Mouse (Mus musculus): ENCODE data around the gene Zc3h13. TPM values are rescaled to one million over a fixed set of nuclear protein-coding genes. Genes with fewer than 3 reads are reported as not detected.
A peak's percentile ranks its signal among the peaks of the same experiment; 100 is the strongest.

The Zc3h13 gene
- polyA plus RNA-seq, 1 experiment from 2014 or later, result 23.2 TPM

DNA sequence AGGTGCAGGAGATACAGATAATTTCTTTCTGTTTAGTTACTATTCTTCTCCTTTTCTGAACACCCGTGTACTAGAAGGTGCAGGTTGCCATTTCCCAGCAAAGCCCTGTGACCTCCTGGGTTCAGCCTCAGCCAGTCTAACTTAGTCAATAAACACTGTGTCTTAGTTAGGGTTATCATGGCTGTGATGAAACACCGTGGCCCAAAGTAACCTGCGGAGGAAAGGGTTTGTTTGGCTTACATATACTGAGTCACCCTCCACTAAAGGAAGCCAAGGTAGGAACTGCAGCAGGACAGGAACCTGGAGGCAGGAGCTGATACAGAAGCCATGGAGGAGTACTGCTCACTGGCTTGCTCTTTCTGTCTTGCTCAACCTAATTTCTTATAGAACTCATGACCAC lies 33.7 kb upstream of the Zc3h13 start:
- no peak for ATAC-seq (replicated peaks; ENCODE audit: extremely low read depth, insufficient read depth, low FRiP score)

GRCm38 (mm10) chr14:75256521-75256920 lies 27.7 kb upstream of the Zc3h13 start:
- Histone ChIP-seq H3K4me2 (ENCODE audit: low read depth, low read length) (no peak overlapping the region), H3K36me3 (ENCODE audit: control insufficient read depth, insufficient read depth) (no peaks in the 10 kb centered on the region), H3K4me1 (ENCODE audit: control insufficient read depth, insufficient read depth, low read length) (no peaks in the 10 kb centered on the region), H3K9me3 (replicated peaks; ENCODE audit: control insufficient read depth, low read length) (no peaks in the 10 kb centered on the region), H3K9ac (ENCODE audit: low read length) (no peak overlapping the region), H3K4me3 (ENCODE audit: low read length) (no peak overlapping the region), H3K27me3 (ENCODE audit: control insufficient read depth, insufficient read depth, low read length) (no peaks in the 10 kb centered on the region), H3K27ac (ENCODE audit: low read length) (no peak overlapping the region)
- WGBS, result 40% methylated on average over 5 of the region's 5 CpGs
- ATAC-seq (replicated peaks; ENCODE audit: extremely low read depth, insufficient read depth, low FRiP score), result no peak

More for the DNA sequence above, 33.7 kb upstream of the Zc3h13 start:
- H3K4me1 ChIP-seq (ENCODE audit: control insufficient read depth, insufficient read depth, low read length), result no peaks in the 10 kb centered on the region
- no peak overlapping the region for H3K4me3 ChIP-seq (ENCODE audit: low read length)
- no peaks in the 10 kb centered on the region for H3K27me3 ChIP-seq (ENCODE audit: control insufficient read depth, insufficient read depth, low read length)
- 73% methylated on average over 3 of the region's 3 CpGs for WGBS
- no peaks in the 10 kb centered on the region for H3K36me3 ChIP-seq (ENCODE audit: control insufficient read depth, insufficient read depth)
- H3K4me2 ChIP-seq (ENCODE audit: low read depth, low read length), result no peak overlapping the region
- no peaks in the 10 kb centered on the region for H3K9me3 ChIP-seq (replicated peaks; ENCODE audit: control insufficient read depth, low read length)
- no peak overlapping the region for H3K27ac ChIP-seq (ENCODE audit: low read length)
- H3K9ac ChIP-seq (ENCODE audit: low read length), result no peak overlapping the region

DNA sequence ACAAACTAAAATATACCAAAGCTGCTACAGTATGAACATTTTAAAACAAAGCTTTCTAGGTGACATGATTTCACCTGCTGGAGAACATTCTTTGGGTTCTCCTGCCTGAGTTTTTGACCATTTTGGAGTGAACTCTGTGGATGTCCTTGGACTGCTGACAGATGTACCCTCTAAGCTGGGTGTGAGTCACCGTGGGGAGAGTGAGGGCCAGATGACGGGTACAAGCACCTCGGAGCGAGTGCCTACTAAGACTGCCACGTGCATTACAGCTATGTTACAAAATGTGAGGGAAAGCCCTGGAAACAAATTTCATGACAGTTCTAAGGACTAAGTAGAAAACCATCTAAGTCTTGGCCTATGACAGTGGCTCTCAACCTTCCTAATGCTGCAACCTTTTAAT lies 14.6 kb upstream of the Zc3h13 start:
- Histone ChIP-seq H3K4me3 (ENCODE audit: low read length) (no peak overlapping the region), H3K9me3 (replicated peaks; ENCODE audit: control insufficient read depth, low read length) (no peaks in the 10 kb centered on the region), H3K9ac (ENCODE audit: low read length) (no peak overlapping the region), H3K4me2 (ENCODE audit: low read depth, low read length) (no peak overlapping the region), H3K27ac (ENCODE audit: low read length) (no peak overlapping the region), H3K4me1 (ENCODE audit: control insufficient read depth, insufficient read depth, low read length) (no peaks in the 10 kb centered on the region), H3K36me3 (ENCODE audit: control insufficient read depth, insufficient read depth) (no peaks in the 10 kb centered on the region), H3K27me3 (ENCODE audit: control insufficient read depth, insufficient read depth, low read length) (no peaks in the 10 kb centered on the region)
- WGBS, result 46% methylated on average over 5 of the region's 5 CpGs
- no peak for ATAC-seq (replicated peaks; ENCODE audit: extremely low read depth, insufficient read depth, low FRiP score)

DNA sequence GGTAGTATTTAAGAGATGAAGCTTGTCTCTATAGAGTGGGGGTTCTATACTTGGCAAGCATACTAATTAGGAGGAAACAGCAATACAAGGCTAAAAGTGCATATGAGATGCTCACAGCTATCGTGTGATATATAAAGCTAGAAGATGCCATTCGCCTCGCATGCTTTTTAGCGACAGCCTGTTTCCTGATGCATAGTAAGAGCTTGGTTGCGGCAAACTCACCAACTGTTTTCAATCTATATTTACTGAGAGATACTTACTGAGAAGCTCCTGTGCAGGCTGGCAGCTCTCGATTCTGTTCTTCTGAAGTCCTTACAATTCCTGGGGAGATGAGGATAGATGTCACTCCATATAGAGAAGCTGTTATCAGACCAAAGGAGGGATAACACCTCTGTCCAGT lies 4.5 kb upstream of the Zc3h13 start:
- no peak overlapping the region for H3K9ac ChIP-seq (ENCODE audit: low read length)
- H3K36me3 ChIP-seq (ENCODE audit: control insufficient read depth, insufficient read depth), result no peaks in the 10 kb centered on the region
- no peak for ATAC-seq (replicated peaks; ENCODE audit: extremely low read depth, insufficient read depth, low FRiP score)
- H3K4me2 ChIP-seq (ENCODE audit: low read depth, low read length), result no peak overlapping the region
- H3K27ac ChIP-seq (ENCODE audit: low read length), result no peak overlapping the region
- H3K27me3 ChIP-seq (ENCODE audit: control insufficient read depth, insufficient read depth, low read length), result no peaks in the 10 kb centered on the region; the same call in 1 of the 2 replicates
- no peaks in the 10 kb centered on the region for H3K9me3 ChIP-seq (replicated peaks; ENCODE audit: control insufficient read depth, low read length)
- peaks cover 7% of the 10 kb centered on the region for H3K4me1 ChIP-seq (ENCODE audit: control insufficient read depth, insufficient read depth, low read length)
- WGBS, result 76% methylated on average over 6 of the region's 6 CpGs
- H3K4me3 ChIP-seq (ENCODE audit: low read length), result no peak overlapping the region

GRCm38 (mm10) chr14:75280406-75280805 lies 3.8 kb upstream of the Zc3h13 start:
- Histone ChIP-seq H3K27ac (ENCODE audit: low read length) (no peak overlapping the region), H3K4me2 (ENCODE audit: low read depth, low read length) (no peak overlapping the region), H3K9me3 (replicated peaks; ENCODE audit: control insufficient read depth, low read length) (no peaks in the 10 kb centered on the region), H3K36me3 (ENCODE audit: control insufficient read depth, insufficient read depth) (no peaks in the 10 kb centered on the region), H3K4me3 (ENCODE audit: low read length) (no peak overlapping the region), H3K27me3 (ENCODE audit: control insufficient read depth, insufficient read depth, low read length) (no peaks in the 10 kb centered on the region; the same call in 1 of the 2 replicates), H3K4me1 (ENCODE audit: control insufficient read depth, insufficient read depth, low read length) (peaks cover 14% of the 10 kb centered on the region), H3K9ac (ENCODE audit: low read length) (no peak overlapping the region)
- no peak for ATAC-seq (replicated peaks; ENCODE audit: extremely low read depth, insufficient read depth, low FRiP score)
- 38% methylated on average over 5 of the region's 5 CpGs for WGBS

GRCm38 (mm10) chr14:75283609-75284192 lies 472 bp upstream of the Zc3h13 start:
- peak overlapping the region; percentile 66 for H3K27ac ChIP-seq (ENCODE audit: low read length)
- H3K4me1 ChIP-seq (ENCODE audit: control insufficient read depth, insufficient read depth, low read length), result peaks cover 19% of the 10 kb centered on the region
- H3K9me3 ChIP-seq (replicated peaks; ENCODE audit: control insufficient read depth, low read length), result no peaks in the 10 kb centered on the region
- H3K4me3 ChIP-seq (ENCODE audit: low read length), result peak overlapping the region; percentile 88
- peak overlapping the region; percentile 84 for H3K9ac ChIP-seq (ENCODE audit: low read length)
- H3K27me3 ChIP-seq (ENCODE audit: control insufficient read depth, insufficient read depth, low read length), result no peaks in the 10 kb centered on the region; the same call in 1 of the 2 replicates
- peak overlapping the region; percentile 80 for H3K4me2 ChIP-seq (ENCODE audit: low read depth, low read length)
- 5% methylated on average over 19 of the region's 19 CpGs for WGBS
- H3K36me3 ChIP-seq (ENCODE audit: control insufficient read depth, insufficient read depth), result no peaks in the 10 kb centered on the region
- ATAC-seq (replicated peaks; ENCODE audit: extremely low read depth, insufficient read depth, low FRiP score), result peak; percentile 29; the same call in 1 of the 2 replicates

- H3K9me3 ChIP-seq (replicated peaks; ENCODE audit: control insufficient read depth, low read length), result no peaks in the 10 kb centered on the region
- no peaks in the 10 kb centered on the region for H3K27me3 ChIP-seq (ENCODE audit: control insufficient read depth, insufficient read depth, low read length)
- H3K4me1 ChIP-seq (ENCODE audit: control insufficient read depth, insufficient read depth, low read length), result 0 out of 2 replicates have a peak, but pooled peaks cover 2% of the 10 kb centered on the region
- 90% methylated on average over 1 of the region's 1 CpGs for WGBS
- no peak overlapping the region for H3K4me3 ChIP-seq (ENCODE audit: low read length)
- H3K36me3 ChIP-seq (ENCODE audit: control insufficient read depth, insufficient read depth), result no peaks in the 10 kb centered on the region
- no peak overlapping the region for H3K9ac ChIP-seq (ENCODE audit: low read length)
- ATAC-seq (replicated peaks; ENCODE audit: extremely low read depth, insufficient read depth, low FRiP score), result no peak
- no peak overlapping the region for H3K4me2 ChIP-seq (ENCODE audit: low read depth, low read length)
- H3K27ac ChIP-seq (ENCODE audit: low read length), result no peak overlapping the region
Measured at GRCm38 (mm10) chr14:75301081-75301480, 16.9 kb downstream of the Zc3h13 start.

DNA sequence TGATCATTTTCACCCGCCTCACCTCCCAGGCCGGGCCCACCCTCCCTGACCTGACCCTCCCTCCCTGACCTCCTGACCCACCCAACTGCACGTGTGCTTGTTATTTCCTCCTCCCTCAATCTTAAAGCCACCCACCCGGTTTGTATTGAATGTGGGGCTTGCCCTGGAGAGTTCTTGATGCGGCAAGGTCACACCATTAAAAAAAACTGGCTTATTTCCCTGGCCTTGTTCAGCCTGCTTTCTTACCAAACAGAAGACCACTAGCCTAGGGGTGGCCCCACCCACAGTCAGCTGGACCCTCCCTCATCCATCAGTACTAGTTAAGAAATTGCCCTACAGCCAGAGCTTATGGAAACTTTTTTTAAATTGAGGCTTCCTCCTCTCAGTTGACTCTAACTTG lies 19.6 kb downstream of the Zc3h13 start:
- 0 out of 2 replicates have a peak, but pooled peaks cover 2% of the 10 kb centered on the region for H3K4me1 ChIP-seq (ENCODE audit: control insufficient read depth, insufficient read depth, low read length)
- no peak overlapping the region for H3K4me2 ChIP-seq (ENCODE audit: low read depth, low read length)

DNA sequence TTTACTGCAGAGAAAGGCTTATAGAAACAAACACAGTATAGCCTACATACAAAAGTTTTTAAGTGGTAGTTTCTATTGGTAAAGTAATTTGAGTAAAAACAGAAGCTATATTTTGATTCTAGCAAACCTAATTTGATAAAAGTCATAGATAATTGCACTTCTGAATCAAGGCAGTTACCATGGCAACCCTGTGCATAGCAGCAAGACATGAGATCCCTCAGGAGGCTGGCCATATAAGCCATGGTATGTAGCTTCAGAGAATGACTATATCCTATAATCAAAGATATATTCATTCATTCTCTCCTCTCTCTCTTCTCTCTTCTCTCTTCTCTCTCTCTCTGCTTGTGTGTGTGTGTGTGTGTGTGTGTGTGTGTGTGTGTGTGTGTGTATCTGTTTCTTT lies 23.7 kb downstream of the Zc3h13 start:
- no peak overlapping the region for H3K4me2 ChIP-seq (ENCODE audit: low read depth, low read length)
- H3K4me1 ChIP-seq (ENCODE audit: control insufficient read depth, insufficient read depth, low read length), result no peaks in the 10 kb centered on the region
- H3K27ac ChIP-seq (ENCODE audit: low read length), result no peak overlapping the region
- no peak overlapping the region for H3K4me3 ChIP-seq (ENCODE audit: low read length)
- H3K27me3 ChIP-seq (ENCODE audit: control insufficient read depth, insufficient read depth, low read length), result no peaks in the 10 kb centered on the region
- 0 out of 2 replicates have a peak, but pooled peaks cover 2% of the 10 kb centered on the region for H3K36me3 ChIP-seq (ENCODE audit: control insufficient read depth, insufficient read depth)
- no peak for ATAC-seq (replicated peaks; ENCODE audit: extremely low read depth, insufficient read depth, low FRiP score)
- H3K9me3 ChIP-seq (replicated peaks; ENCODE audit: control insufficient read depth, low read length), result no peaks in the 10 kb centered on the region
- no peak overlapping the region for H3K9ac ChIP-seq (ENCODE audit: low read length)

More for the DNA sequence above, 19.6 kb downstream of the Zc3h13 start:
- Histone ChIP-seq H3K9ac (ENCODE audit: low read length) (no peak overlapping the region), H3K27me3 (ENCODE audit: control insufficient read depth, insufficient read depth, low read length) (no peaks in the 10 kb centered on the region), H3K27ac (ENCODE audit: low read length) (no peak overlapping the region), H3K4me3 (ENCODE audit: low read length) (no peak overlapping the region), H3K9me3 (replicated peaks; ENCODE audit: control insufficient read depth, low read length) (no peaks in the 10 kb centered on the region), H3K36me3 (ENCODE audit: control insufficient read depth, insufficient read depth) (no peaks in the 10 kb centered on the region)
- ATAC-seq (replicated peaks; ENCODE audit: extremely low read depth, insufficient read depth, low FRiP score), result no peak
- WGBS, result 62% methylated on average over 5 of the region's 5 CpGs

All from heart, embryonic 16.5 days (tissue).